Mouse (Mus musculus) C2C12 (cell line): ENCODE results near the gene Map3k1. TPM values are rescaled to one million over a fixed set of nuclear protein-coding genes. Genes with fewer than 3 reads are reported as not detected.

Experiments used
- H3K27me3 ChIP-seq: one replicate; pipeline ENCODE4 v1.6.1; 2011; ENCODE audit not compliant: control insufficient read depth, insufficient read depth, insufficient read length
- H3K36me3 ChIP-seq: one replicate; pipeline ENCODE4 v1.6.1; 2011; ENCODE audit not compliant: control insufficient read depth, insufficient read depth
- H3K4me3 ChIP-seq: one replicate; pipeline ENCODE4 v1.5.1; 2011; ENCODE audit warnings: mild to moderate bottlenecking, control low read depth; ENCODE audit not compliant: poor library complexity, insufficient read depth, severe bottlenecking
- H3K79me2 ChIP-seq: one replicate; pipeline ENCODE4 v1.6.1; 2011; ENCODE audit not compliant: control insufficient read depth, insufficient read depth
- H3K79me3 ChIP-seq: one replicate; pipeline ENCODE4 v1.6.1; 2011; ENCODE audit warnings: low read depth, control low read depth
- H3ac ChIP-seq: one replicate; pipeline ENCODE3; 2011; ENCODE audit warnings: low read depth; ENCODE audit not compliant: control insufficient read depth, insufficient read length
- CEBPB ChIP-seq: IDR thresholded peaks from one replicate; pipeline ENCODE4 v1.6.1; 2011; ENCODE audit warnings: low read depth, mild to moderate bottlenecking, control low read depth, moderate library complexity
- CTCF ChIP-seq: IDR thresholded peaks from one replicate; pipeline ENCODE4 v1.5.1; 2011; ENCODE audit not compliant: control insufficient read depth, insufficient read depth, insufficient read length
- FOSL1 ChIP-seq: IDR thresholded peaks from one replicate; pipeline ENCODE4 v1.8.0; 2011; ENCODE audit warnings: mild to moderate bottlenecking, low read length; ENCODE audit not compliant: poor library complexity, insufficient read depth, severe bottlenecking
- MAX ChIP-seq: IDR thresholded peaks from one replicate; pipeline ENCODE4 v1.6.1; 2011; ENCODE audit warnings: mild to moderate bottlenecking, control low read depth
- MYOD1 ChIP-seq: IDR thresholded peaks from one replicate; pipeline ENCODE4 v1.6.1; 2011; ENCODE audit warnings: low read depth; ENCODE audit not compliant: control insufficient read depth, insufficient read length
- MYOG ChIP-seq: IDR thresholded peaks from one replicate; pipeline ENCODE4 v1.6.1; 2011; ENCODE audit not compliant: control insufficient read depth, insufficient read length; ENCODE audit errors: extremely low read depth
- USF1 ChIP-seq: IDR thresholded peaks from one replicate; pipeline ENCODE4 v1.6.1; 2011; ENCODE audit warnings: low read depth, mild to moderate bottlenecking, control low read depth, moderate library complexity
- polyA plus RNA-seq: library from polyadenylated mRNA; unstranded; fragments of >200 nt; fragmentation: generic; extraction: Trizol; gene quantifications from one replicate; pipeline ENCODE4 v1.2.1, GENCODE M21; 2012; ENCODE audit warnings: missing spikeins

Map3k1 gene
- polyA plus RNA-seq, 1 experiment = 1.5 TPM

- H3K79me3 ChIP-seq = no peaks in the 10 kb centered on the region
- H3K27me3 ChIP-seq = no peaks in the 10 kb centered on the region
- no peak for TF ChIP-seq USF1
- TF ChIP-seq CEBPB = no peak
- no peak for TF ChIP-seq MYOG
- TF ChIP-seq MAX = no peak
- TF ChIP-seq MYOD1 = no peak
- TF ChIP-seq FOSL1 = no peak
- no peak for TF ChIP-seq CTCF
- no peak overlapping the region for H3K4me3 ChIP-seq
- no peaks in the 10 kb centered on the region for H3K36me3 ChIP-seq
- no peaks in the 10 kb centered on the region for H3K79me2 ChIP-seq
- H3ac ChIP-seq = no peak overlapping the region
Observed at GRCm38 (mm10) chr13:111821727-111822375, 13.1 kb upstream of the Map3k1 start.

GRCm38 (mm10) chr13:111819618-111820385 lies 11.0 kb upstream of the Map3k1 start:
- no peak overlapping the region for H3K4me3 ChIP-seq
- no peaks in the 10 kb centered on the region for H3K27me3 ChIP-seq
- no peak overlapping the region for H3ac ChIP-seq
- H3K79me2 ChIP-seq = no peaks in the 10 kb centered on the region
- H3K79me3 ChIP-seq = no peaks in the 10 kb centered on the region
- no peak for TF ChIP-seq CEBPB
- no peak for TF ChIP-seq USF1
- TF ChIP-seq FOSL1 = no peak
- TF ChIP-seq CTCF = no peak
- TF ChIP-seq MAX = no peak
- TF ChIP-seq MYOG = no peak
- TF ChIP-seq MYOD1 = no peak
- no peaks in the 10 kb centered on the region for H3K36me3 ChIP-seq

- H3K4me3 ChIP-seq = no peak overlapping the region
- H3K27me3 ChIP-seq = no peaks in the 10 kb centered on the region
- TF ChIP-seq CEBPB (no peak), USF1 (no peak)
- H3K79me3 ChIP-seq = no peaks in the 10 kb centered on the region
- no peaks in the 10 kb centered on the region for H3K36me3 ChIP-seq
- H3K79me2 ChIP-seq = no peaks in the 10 kb centered on the region
- H3ac ChIP-seq = no peak overlapping the region
Observed at GRCm38 (mm10) chr13:111819106-111819505, 10.3 kb upstream of the Map3k1 start.

GRCm38 (mm10) chr13:111818216-111818903 lies 9.6 kb upstream of the Map3k1 start:
- no peaks in the 10 kb centered on the region for H3K36me3 ChIP-seq
- no peak for TF ChIP-seq FOSL1
- no peak for TF ChIP-seq CTCF
- TF ChIP-seq MYOD1 = no peak
- no peak for TF ChIP-seq MAX
- TF ChIP-seq USF1 = no peak
- TF ChIP-seq CEBPB = no peak
- TF ChIP-seq MYOG = no peak
- H3K79me2 ChIP-seq = no peaks in the 10 kb centered on the region
- no peak overlapping the region for H3ac ChIP-seq
- H3K27me3 ChIP-seq = no peaks in the 10 kb centered on the region
- H3K79me3 ChIP-seq = no peaks in the 10 kb centered on the region
- H3K4me3 ChIP-seq = no peak overlapping the region

GRCm38 (mm10) chr13:111817773-111818172 lies 9.0 kb upstream of the Map3k1 start:
- no peaks in the 10 kb centered on the region for H3K36me3 ChIP-seq
- no peaks in the 10 kb centered on the region for H3K27me3 ChIP-seq
- H3K79me3 ChIP-seq = no peaks in the 10 kb centered on the region

More at GRCm38 (mm10) chr13:111817773-111818172, 9.0 kb upstream of the Map3k1 start:
- TF ChIP-seq USF1 = no peak
- TF ChIP-seq MAX = no peak
- no peak for TF ChIP-seq FOSL1
- no peak for TF ChIP-seq CEBPB
- TF ChIP-seq MYOD1 = no peak
- TF ChIP-seq MYOG = no peak
- no peak for TF ChIP-seq CTCF
- Histone ChIP-seq H3K4me3 (no peak overlapping the region), H3K79me2 (no peaks in the 10 kb centered on the region), H3ac (no peak overlapping the region)
